Mouse (Mus musculus) cerebellum, postnatal 4 days (tissue): ENCODE data around the gene Klhdc9.

Source experiments
- DNase-seq, 2 experiments: peaks; one replicate each; pipeline ENCODE4 v3.0.0; 2022; ENCODE audit warnings: low spot score in 2 of 2, mixed read lengths in 1 of 2

Klhdc9 gene

DNA sequence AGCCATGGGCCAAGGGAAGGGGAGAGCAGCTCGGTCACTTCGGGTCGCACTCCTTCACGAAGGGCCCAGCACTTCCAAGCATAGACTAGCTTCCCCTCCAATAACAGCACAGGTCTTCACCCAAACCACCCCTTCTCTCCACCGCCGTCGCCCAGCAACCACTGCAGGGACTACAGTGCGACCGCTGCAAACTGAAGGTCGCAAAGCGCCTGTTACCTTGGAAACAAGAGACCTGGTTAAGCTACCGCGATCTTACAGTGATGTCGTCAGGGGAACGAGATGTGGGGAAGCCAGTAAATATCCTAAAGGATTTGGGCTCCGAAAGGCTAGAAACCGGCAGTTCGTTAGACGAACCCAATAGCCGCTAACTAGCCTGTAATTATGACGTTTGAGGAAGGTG is at the start of gene Klhdc9:
Klhdc9 (minus strand) TSS at position 143 of the 400 bp plus-strand sequence.
- DNase-seq = peak; percentile 69 to 85

DNA sequence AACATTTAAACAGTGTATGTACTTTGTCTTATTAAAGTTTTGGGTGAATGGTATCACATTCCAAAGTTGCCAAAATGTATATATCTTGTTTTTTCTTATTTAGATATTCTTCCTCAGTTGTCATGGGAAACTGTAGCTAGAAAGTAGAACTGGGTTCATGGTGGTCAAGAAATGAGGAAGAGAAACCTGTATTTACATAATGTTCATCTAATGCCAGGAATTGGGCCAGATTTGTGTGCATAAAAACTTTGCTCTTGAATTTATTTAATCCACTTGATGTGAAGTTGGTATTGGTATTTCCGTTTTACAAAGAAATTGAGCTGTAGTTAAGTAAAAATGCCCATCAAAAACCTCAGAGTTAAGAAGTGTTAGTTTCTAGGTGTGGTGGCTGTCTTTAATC is 49.6 kb upstream of the Klhdc9 start:
- no peak for DNase-seq

DNA sequence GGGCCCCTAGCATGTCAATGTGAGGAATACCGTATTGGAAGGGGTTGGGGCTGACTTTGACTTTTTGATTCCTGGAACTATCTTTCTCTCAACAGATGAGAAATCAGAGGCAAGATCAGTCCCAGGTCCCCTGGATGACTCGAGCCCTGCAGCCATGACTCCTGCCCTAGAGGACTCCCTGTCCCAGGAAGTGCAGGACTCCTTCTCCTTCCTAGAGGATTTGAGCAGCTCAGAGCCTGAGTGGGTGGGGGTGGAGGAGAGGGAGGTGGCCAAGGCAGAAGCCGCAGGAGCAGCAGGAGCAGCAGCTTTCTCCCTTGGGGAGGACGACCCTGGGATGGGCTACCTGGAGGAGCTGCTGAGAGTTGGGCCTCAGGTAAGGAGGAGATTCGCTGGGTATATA is 46.7 kb upstream of the Klhdc9 start:
- DNase-seq = no peak

DNA sequence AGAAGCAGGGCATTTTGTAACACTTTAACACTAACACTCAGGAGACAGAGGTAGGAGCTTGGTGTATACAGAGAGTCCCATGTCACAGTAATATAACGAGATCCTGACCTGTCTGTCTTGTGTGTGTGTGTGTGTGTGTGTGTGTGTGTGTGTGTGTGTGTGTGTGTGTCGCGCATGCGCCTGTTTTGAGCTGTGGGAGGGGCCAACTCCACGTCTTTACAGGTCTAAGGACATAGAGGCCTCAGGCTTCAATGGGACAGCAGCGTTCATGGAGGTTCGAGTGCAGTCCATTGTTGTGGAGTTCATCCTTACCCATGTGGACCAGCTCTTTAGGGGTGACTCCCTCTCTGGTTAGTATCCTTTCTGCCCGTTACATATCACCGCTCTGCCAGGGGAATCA is 42.4 kb upstream of the Klhdc9 start:
- DNase-seq = no peak

DNA sequence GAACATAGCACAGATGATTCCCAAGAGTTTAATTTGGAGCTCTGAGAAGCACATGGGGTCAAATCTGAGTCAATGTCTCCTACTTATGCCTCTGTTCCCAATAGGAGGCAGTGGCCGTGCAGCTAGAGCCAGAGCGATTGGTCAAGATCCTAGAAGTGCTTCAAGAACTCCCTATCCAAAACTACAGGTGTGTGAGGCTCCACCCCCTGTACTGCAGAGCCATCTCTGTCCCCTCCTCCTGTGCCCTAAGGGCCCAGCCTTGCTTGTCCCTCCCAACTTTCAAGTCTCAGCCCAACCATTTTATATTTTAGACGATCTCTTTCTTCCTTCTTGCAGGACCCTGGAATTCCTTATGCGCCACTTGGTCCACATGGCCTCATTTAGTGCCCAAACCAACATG is 41.2 kb upstream of the Klhdc9 start:
- DNase-seq = no peak

DNA sequence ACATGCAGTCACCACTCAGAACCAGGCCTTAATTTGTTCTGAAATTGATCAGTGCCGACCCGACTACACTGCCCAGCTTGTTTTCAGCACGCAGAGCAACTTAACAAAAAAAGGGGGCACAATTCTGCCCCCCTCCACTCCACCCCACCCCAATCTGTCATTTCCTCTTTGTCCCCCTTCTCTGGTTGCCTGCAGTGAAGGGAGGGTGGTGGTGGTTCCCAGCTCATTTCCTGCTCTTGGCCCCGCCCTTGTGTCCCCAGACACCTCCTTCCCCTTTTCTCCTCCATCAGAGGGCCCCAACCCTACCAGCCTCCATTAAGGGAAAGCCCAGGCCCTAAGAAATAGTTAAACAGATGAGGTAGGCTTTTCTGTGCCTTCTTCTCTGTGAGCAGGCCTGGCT is 29.5 kb upstream of the Klhdc9 start:
- DNase-seq = no peak

DNA sequence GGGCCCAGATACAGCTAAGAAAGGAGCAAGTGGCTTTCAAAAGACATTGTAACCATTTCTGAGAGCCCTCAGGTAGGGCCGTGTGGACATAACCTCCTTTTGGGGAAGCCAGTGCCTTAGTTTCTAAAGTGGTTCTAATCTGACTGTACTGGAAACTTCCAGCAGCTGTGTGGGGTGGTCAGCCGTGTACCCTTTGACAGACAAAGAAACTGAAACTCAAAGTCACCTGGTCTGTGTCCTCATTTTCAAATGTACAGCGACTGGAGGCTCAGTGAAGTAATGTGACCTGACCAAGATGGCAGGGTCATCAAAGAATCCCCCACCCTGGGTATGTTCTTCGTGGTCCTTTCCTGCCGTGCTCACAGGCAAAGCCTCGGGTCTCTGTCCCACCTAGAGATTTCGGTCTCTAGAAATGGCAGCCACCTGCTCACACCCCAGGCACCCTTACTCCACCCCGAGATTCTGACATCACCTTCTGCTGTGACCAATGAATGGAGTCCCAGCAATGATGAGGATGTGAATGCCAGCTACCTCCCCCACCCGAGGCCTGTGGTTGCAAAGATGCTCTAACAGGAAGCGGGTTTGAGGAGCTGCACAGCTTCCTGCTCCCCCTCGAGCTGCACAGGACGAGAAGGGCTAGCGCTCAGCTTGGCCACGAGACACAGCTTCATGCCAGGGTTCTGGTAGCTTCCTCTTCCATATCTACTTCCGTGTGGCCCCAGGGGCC is 27.9 kb upstream of the Klhdc9 start, which contains the start of gene Arhgap30:
Arhgap30 (plus strand) TSS at position 579 of the 727 bp plus-strand sequence.
- no peak for DNase-seq

DNA sequence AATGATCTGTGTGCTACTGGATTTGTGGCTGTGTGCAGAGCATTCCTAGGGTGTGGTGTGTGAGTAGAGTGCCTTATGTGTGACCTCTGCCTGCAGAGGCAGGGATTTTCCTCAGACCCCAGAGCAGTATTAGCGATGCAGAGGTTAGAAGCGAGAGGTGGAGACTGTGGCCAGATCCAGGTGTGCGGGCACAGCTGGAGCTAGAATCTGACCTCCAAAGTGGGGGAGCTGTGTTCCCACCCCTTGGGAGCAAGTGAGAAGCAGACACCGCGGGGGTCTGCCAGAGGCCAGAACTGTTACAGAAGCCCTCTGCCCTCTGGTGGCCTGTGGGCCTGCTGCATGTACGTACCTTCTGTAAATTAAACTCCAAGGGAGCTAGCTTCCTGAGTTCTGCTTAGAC is 26.5 kb upstream of the Klhdc9 start:
- peak in 1 of 2 experiments; percentile 25 for DNase-seq

DNA sequence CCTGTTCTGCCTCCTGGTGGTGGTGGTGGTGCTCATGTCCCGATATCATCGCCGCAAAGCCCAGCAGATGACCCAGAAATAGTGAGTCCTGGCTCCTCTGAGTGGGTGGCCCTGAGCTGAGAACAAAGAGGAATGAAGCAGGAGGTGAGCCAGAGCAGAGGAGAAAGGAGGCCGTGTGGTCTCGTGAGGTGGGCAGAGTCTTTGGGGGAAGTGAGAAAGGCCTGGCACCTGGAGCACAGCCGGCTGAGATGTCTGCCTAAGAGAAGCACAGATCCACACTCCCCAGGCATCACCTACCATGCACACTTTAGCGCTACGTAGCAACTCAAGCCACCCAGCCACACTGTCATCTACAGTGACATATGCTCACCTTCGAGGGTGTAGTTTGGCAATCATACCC is 24.6 kb upstream of the Klhdc9 start:
- DNase-seq = no peak

DNA sequence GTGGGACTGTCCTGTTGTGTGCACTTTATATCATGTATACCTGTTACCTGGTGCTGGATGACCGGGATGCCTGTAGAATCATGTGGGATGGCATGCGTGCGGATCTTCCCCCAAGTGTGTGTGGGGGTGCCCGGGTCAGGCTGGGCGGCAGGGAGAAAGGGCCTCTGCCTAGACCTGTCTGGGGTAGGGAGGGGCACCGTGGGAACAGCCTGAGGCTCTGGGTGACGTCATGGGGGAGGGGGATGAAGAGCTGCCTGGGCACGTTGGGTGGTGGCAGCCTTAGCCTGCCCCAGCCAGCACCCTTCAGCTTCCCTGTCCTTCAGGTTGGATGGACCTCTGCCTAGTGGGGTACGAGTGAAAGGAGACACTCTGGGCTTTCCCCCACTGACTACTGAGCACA is 23.8 kb upstream of the Klhdc9 start:
- DNase-seq = no peak

DNA sequence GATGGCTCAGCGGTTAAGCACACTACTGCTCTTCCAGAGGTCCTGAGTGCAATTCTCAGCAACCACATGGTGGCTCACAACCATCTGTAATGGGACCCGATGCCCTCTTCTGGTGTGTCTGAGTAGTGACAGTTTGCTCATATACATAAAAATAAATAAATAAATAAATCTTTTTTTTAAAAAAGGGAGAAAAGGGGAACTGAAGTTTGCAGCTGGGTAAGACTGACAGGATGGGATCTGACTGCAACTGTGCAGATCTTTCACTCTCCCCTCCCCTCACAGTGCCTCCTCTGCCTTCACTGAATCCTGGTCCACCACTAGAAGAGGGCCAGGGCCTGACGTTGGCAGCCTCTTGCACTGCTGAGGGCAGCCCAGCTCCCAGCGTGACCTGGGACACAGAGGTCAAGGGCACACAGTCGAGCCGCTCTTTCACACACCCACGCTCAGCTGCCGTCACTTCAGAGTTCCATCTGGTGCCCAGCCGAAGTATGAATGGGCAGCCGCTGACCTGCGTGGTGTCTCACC is 21.6 kb upstream of the Klhdc9 start:
- DNase-seq = no peak

DNA sequence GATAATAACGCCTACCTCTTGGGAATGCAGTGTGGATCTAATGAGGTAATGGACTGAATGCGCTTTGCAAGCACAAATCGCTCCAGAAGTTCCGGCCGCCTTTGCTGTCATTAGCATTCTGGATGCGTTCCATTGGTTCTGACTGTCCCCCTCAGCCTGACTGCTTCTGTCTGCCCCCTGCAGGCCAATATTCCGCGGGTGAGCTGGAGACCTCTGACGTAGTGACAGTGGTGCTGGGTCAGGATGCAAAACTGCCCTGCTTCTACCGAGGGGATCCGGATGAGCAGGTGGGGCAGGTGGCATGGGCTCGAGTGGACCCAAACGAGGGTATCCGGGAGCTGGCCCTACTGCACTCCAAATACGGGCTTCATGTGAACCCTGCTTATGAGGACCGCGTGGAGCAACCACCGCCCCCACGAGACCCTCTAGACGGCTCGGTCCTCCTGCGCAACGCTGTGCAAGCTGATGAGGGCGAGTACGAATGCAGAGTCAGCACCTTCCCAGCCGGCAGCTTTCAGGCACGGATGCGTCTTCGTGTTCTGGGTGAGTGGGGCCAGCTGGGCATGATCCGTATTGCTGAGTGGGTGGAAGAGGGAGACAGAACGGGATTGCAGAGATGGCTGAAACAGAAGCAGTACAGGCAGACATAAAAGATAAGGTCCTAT is 19.5 kb upstream of the Klhdc9 start:
- peak; percentile 54 to 73 for DNase-seq

DNA sequence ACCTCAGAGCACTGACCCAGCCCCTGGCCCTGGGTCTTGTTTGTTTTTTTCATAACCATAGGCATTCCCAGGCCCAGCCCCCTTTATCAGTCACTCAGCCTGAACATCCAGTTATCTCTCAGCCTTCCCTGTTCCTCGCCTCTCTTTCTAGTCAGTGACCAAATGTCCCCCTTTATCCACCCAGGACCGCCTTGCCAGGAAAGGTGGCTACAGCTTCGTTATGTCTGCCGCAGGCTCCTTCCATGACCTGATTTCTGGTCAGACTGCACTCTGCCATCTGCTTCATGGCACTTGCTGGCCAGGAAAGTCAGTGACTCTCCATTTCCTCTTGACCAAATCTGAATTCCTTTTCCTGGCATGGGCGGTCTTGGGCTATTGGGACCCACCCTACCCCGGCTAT is 17.7 kb upstream of the Klhdc9 start:
- no peak for DNase-seq

DNA sequence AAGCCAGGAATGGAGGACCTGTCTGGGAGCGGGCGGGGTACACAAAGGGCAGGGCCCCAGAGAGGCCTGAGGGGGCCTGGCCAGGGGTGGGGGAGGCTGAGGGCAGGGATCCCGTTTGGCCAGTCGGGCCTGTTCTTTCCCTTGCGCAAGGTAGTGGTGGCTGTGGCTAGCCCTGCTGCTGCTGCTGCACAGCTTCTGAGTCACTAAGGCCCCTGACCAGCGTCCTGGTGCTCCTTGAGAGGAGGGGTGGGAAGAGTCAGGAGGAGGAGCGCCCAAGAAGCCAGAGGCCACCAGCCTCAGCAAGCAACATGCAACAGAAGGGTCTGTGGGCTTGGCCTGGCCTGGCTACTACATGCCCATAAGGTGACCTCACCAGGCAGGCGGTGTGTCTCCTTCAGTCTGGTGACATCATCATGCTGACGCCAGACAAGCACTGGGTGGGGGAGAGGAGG is 15.1 kb upstream of the Klhdc9 start:
- DNase-seq = no peak

DNA sequence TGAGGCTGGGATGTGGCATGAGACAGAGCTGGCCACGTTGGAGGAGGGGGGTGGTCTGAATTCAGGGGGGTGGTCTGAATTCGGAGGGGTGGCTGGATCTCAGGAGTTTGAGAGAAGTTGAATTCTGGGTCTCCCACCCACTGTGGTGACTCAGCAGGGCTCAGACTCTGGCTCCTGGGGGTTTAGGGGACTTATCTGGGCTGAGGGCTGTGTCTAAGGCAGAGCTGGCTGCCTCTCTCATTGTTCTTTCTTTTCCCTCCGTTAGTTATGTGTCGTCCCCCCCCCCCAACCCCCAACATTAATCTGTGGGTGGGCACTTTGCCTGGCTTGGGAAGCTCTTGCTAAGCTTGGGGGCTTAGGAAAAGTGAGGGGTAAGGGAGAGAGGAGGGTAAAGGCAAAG is 13.3 kb upstream of the Klhdc9 start:
- DNase-seq = no peak

DNA sequence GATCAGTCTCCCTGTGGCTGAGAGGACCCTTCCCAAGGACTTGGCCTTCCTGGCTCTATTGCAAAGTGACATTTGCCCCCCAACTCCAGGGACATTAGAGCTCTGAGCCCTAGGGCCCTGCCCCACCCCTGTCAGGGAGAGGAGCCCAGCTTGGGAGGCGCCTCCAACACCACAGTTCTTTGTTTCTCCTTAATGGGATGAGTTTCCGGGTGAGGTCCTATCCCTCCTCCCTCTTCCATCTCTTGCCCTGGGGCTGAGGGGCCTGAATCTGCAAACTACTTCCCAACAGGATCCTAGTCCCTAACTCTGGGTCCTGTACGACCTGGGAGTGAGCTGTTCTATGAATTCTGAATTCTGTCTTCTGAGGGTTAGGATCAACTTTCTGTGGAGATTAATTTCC is 12.3 kb upstream of the Klhdc9 start:
- DNase-seq = no peak

DNA sequence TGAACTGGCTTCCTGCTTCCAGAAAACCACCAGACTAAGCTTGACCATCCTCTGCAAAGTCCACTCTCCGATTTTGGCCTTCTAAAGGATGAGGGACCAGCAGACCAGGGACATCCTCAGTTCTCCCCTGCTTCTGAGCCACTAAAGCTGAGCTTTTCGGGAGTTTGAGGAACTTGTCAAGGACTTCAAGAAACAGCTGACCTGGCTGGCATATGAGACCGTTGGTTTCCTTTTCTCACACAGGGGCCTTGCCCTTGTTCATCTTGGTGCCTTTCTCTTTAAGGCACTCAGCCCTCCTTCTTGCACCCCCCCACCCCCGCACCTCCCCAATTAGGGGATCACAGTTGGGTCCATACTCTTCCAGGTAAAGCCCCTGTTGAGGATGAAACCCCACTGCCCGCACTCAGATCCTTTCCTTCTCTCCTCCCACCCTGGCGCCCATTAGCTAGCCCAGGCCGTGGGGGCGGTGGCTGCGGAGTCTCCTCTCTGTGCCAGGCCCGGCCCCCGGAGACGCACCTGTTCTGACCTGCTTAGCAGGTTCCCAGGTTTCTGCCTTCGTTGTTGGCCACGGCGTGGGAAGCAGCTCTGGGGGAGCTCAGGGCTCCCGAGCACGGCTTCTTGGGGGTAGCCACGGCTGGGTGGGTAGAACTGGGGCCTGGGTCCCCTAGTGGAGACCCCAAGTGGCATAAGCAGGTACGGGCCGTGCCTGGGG is 9.4 kb upstream of the Klhdc9 start, which contains the start of gene Nectin4:
Nectin4 (plus strand) TSS at position 255 of the 712 bp plus-strand sequence.
- no peak for DNase-seq

DNA sequence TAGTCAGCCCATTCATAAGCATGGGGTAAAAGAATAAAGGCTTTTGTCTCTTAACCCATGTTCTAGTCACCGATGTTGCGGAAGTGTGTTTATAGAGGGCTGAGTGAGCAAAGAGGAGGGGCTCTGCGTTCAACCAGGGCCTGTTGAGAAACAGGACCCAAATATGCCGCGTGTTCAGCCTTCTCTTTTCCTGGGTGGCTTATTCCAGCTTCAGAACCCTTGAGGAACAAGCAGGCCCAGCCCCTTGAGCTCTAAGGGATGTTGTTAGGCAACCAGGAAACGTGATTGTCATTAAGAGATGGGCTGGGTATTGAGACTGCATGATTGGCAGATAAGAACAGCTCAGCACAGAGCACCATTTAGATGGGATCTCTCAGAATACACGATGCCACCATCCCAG is 5.3 kb upstream of the Klhdc9 start:
- no peak for DNase-seq

DNA sequence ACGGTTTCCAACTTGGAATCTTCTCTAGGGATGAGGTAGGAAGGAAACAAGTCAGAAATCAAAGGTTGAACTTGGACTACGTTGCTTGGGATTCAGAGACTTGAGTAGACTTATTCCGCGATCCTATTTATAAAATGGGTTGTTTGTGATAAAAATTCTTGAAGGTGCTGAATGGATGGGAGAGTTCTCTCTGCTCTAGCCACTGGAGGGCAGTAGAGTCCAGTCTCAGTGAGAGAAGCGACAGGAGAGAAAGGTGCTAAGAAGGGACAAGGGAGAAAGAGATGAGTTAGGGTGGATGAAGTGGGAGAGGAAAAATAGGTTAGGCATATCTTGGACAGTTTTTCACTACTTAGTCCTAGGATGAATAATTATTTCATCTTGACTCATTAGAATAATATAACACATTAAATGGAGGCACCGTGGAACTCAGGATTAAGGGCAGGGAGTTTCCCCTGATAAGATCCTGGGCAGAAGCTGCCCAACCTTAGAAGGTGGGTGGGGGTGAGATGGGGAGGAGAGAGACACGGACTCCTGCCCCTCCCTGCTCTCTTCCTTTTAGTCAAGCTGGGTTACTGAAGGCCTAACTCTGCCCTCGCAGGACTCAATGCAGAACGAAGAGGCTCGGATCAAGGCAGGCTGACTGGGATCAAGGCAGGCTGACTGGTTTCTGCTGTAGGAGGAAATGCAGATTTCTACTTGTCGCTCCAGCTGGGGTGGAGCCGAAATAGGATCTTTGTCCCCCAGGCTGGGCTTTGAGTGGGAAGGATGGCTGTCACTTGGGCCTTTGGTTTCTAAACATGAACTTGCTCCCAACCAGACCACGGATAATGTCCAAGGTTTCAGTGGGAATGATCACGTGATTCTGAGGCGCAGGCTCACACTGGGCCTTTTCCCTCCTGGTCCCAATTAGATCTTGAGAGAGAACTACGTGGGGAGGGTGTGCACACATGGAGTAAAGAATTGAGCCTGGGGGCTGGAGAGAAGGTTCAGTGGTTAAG is 807 bp upstream of the Klhdc9 start:
- peak in 1 of 2 experiments; percentile 71 for DNase-seq

DNA sequence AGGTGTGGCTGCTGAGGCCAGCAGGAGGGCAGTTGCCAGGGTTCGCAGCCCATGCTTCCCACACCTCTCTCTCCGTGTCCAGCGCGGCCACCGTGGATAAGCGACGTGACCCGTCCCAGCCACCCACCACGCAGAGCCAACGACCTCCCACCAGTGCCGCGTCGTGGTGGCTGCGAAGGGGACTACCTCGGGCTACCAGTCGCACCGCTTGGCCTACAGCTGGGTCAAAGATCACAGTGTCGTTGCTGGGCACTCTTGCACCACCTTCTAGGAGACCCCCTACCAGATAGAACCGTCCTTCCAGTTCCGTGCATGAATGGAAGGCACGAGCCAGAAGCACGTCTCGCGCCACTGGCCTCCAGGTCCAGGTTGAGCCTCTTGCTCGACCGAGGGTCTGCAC is 345 bp downstream of the Klhdc9 start:
- peak in 1 of 2 experiments; percentile 39 for DNase-seq

DNA sequence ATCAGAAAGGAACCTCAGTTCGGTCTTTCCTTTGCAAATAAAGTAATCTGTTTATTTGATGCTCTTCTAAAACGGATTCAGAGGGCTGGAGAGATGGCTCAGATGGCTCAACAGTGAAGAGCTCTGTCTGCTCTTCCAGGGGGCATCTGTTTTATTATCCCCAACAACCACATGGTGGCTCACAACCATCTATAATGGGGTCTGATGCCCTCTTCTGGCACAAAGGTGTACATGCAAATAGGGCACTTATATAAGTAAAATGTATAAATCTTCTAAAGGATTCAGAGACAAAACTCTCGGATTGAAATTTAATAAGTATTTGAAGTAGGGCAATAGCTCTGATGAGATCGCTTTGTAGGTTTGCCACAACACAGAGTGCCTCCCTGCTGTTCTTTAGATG is 2.2 kb downstream of the Klhdc9 start:
- DNase-seq = no peak
